Mouse (Mus musculus): Measurements from ENCODE around the gene Slc25a17.

- TF ChIP-seq POLR2A (IDR thresholded peaks at IDR 0.05; ENCODE audit: control insufficient read depth, low read depth, low read length): no peak
- TF ChIP-seq CTCF (IDR thresholded peaks at IDR 0.05; ENCODE audit: control insufficient read depth, insufficient read depth, insufficient replicate concordance, low read depth, low read length): no peak
Measured at GRCm38 (mm10) chr15:81336466-81336865, 24.1 kb downstream of the Slc25a17 start.
